Mouse (Mus musculus) limb, embryonic 12.5 days (tissue): ENCODE results near the gene Vps52. TPM values are rescaled to one million over a fixed set of nuclear protein-coding genes. Genes with fewer than 3 reads are reported as not detected.
"Not testable (repeated sequence)": the region's sequence is repeated elsewhere in the genome, so short reads cannot be mapped to it uniquely, and the experiment has no call there.

Source experiments
- ATAC-seq: fragments of 200-750 bp; cut with Nextera tagmentation; 2 replicates; pipeline ENCODE4 v1.8.0; 2017; ENCODE audit warnings: low read depth, moderate TSS enrichment; ENCODE audit not compliant: insufficient number of reproducible peaks, insufficient read depth, low FRiP score, low TSS enrichment
- H3K27ac ChIP-seq: fragments of 300-500 bp; sonication (generic); 2 replicates; pipeline ENCODE4 v1.5.1; 2016; ENCODE audit warnings: mild to moderate bottlenecking, moderate library complexity
- H3K27me3 ChIP-seq: fragments of 300-500 bp; sonication (generic); 2 replicates; pipeline ENCODE4 v1.6.1; 2016; ENCODE audit warnings: mild to moderate bottlenecking, moderate library complexity
- H3K36me3 ChIP-seq: fragments of 300-500 bp; sonication (generic); 2 replicates; pipeline ENCODE4 v1.6.1; 2016; ENCODE audit warnings: mild to moderate bottlenecking, moderate library complexity
- H3K4me1 ChIP-seq: fragments of 300-500 bp; sonication (generic); replicated peaks from 2 replicates; pipeline ENCODE4 v1.6.1; 2016
- H3K4me2 ChIP-seq: fragments of 300-500 bp; sonication (generic); 2 replicates; pipeline ENCODE4 v1.6.1; 2016; ENCODE audit warnings: mild to moderate bottlenecking, moderate library complexity
- H3K4me3 ChIP-seq: fragments of 300-500 bp; sonication (generic); replicated peaks from 2 replicates; pipeline ENCODE4 v1.5.1; 2016; ENCODE audit warnings: mild to moderate bottlenecking
- H3K9ac ChIP-seq: fragments of 300-500 bp; sonication (generic); replicated peaks from 2 replicates; pipeline ENCODE4 v1.6.1; 2016; ENCODE audit warnings: mild to moderate bottlenecking, moderate library complexity
- H3K9me3 ChIP-seq: fragments of 300-500 bp; sonication (generic); 2 replicates; pipeline ENCODE4 v1.6.1; 2016; ENCODE audit warnings: mild to moderate bottlenecking, moderate library complexity
- WGBS: fragments of 180-500 bp; shearing (Covaris S2); methylation state at CpG from one replicate; pipeline ENCODE4 v1.1.7; 2016; 5-methylcytosine and 5-hydroxymethylcytosine counted together
- polyA plus RNA-seq: library from polyadenylated mRNA; unstranded; fragments of >200 nt; fragmentation: Nextera tagmentation; extraction: Ambion mirVana; gene quantifications from 2 replicates; pipeline ENCODE4 v1.2.1, GENCODE M21; 2016

The Vps52 gene
- polyA plus RNA-seq, 1 experiment from 2014 or later, result 53.3 TPM

- H3K27ac ChIP-seq, H3K36me3 ChIP-seq, ATAC-seq, H3K9me3 ChIP-seq, H3K4me2 ChIP-seq, H3K4me3 ChIP-seq, H3K4me1 ChIP-seq, H3K9ac ChIP-seq: not testable (repeated sequence)
- H3K27me3 ChIP-seq, result peaks cover 69% of the 10 kb centered on the region
- 51% methylated on average over 5 of the region's 5 CpGs for WGBS
Observed at GRCm38 (mm10) chr17:33998697-33999096, 43.1 kb downstream of the Vps52 start.

- Histone ChIP-seq H3K36me3 (no peaks in the 10 kb centered on the region), H3K4me1 (peaks cover 8% of the 10 kb centered on the region; the same call in 1 of the 2 replicates), H3K4me2 (peak overlapping the region; percentile 88), H3K27me3 (peaks cover 72% of the 10 kb centered on the region), H3K27ac (no peak overlapping the region), H3K4me3 (peak overlapping the region; percentile 50), H3K9me3 (no peaks in the 10 kb centered on the region), H3K9ac (peak overlapping the region; percentile 60)
- no peak for ATAC-seq
- 2% methylated on average over 75 of the region's 87 CpGs for WGBS
Observed at GRCm38 (mm10) chr17:33999341-34000149, 43.9 kb downstream of the Vps52 start.

GRCm38 (mm10) chr17:34000150-34000537 is 44.5 kb downstream of the Vps52 start, which contains the start of gene H2-K1:
Gene H2-K1, minus strand, starts transcription at chr17:34000347.
- H3K9ac ChIP-seq, result peak within 1 kb of the TSS; percentile 60
- H3K4me2 ChIP-seq, result peak within 1 kb of the TSS; percentile 88
- peaks cover 72% of the 10 kb centered on the region for H3K27me3 ChIP-seq
- H3K9me3 ChIP-seq, result no peaks in the 10 kb centered on the region
- ATAC-seq, result peak; percentile 47; the same call in 1 of the 2 replicates
- peaks cover 8% of the 10 kb centered on the region; the same call in 1 of the 2 replicates for H3K4me1 ChIP-seq
- no peaks in the 10 kb centered on the region for H3K36me3 ChIP-seq
- H3K27ac ChIP-seq, result no peak within 1 kb of the TSS
- peak within 1 kb of the TSS; percentile 50 for H3K4me3 ChIP-seq
- WGBS, result under 1% methylated on average over 30 of the region's 30 CpGs

GRCm38 (mm10) chr17:34000796-34001195 is 45.2 kb downstream of the Vps52 start:
- H3K9me3 ChIP-seq, H3K27ac ChIP-seq, H3K36me3 ChIP-seq, ATAC-seq, H3K9ac ChIP-seq, H3K4me1 ChIP-seq, H3K4me2 ChIP-seq: not testable (repeated sequence)
- Histone ChIP-seq H3K4me3 (0 out of 2 replicates have a peak overlapping the region, but pooled peaks have one; percentile 50), H3K27me3 (peaks cover 71% of the 10 kb centered on the region)
- WGBS, result 54% methylated on average over 2 of the region's 2 CpGs

- no peaks in the 10 kb centered on the region for H3K36me3 ChIP-seq
- no peak overlapping the region for H3K4me3 ChIP-seq
- 7% methylated on average over 5 of the region's 5 CpGs for WGBS
- H3K9ac ChIP-seq, result no peak overlapping the region
- no peaks in the 10 kb centered on the region for H3K9me3 ChIP-seq
- peaks cover 52% of the 10 kb centered on the region for H3K27me3 ChIP-seq
- no peak overlapping the region for H3K4me2 ChIP-seq
- H3K4me1 ChIP-seq, result peaks cover 8% of the 10 kb centered on the region; the same call in 1 of the 2 replicates
- ATAC-seq, result no peak
- H3K27ac ChIP-seq, result no peak overlapping the region
Observed at GRCm38 (mm10) chr17:34003426-34003825, 47.8 kb downstream of the Vps52 start.

GRCm38 (mm10) chr17:34006570-34006969 is 51.0 kb downstream of the Vps52 start:
- no peak overlapping the region for H3K27ac ChIP-seq
- no peak for ATAC-seq
- H3K36me3 ChIP-seq, result no peaks in the 10 kb centered on the region
- H3K4me3 ChIP-seq, result no peak overlapping the region
- peaks cover 21% of the 10 kb centered on the region for H3K27me3 ChIP-seq
- H3K9ac ChIP-seq, result no peak overlapping the region
- WGBS, result 35% methylated on average over 2 of the region's 2 CpGs
- H3K4me2 ChIP-seq, result no peak overlapping the region
- H3K4me1 ChIP-seq, result no peaks in the 10 kb centered on the region
- no peaks in the 10 kb centered on the region for H3K9me3 ChIP-seq

GRCm38 (mm10) chr17:34010156-34010555 is 54.5 kb downstream of the Vps52 start:
- ATAC-seq, result no peak
- 0 out of 2 replicates have a peak, but pooled peaks cover 5% of the 10 kb centered on the region for H3K27me3 ChIP-seq
- 0 out of 2 replicates have a peak, but pooled peaks cover 2% of the 10 kb centered on the region for H3K9me3 ChIP-seq
- H3K4me2 ChIP-seq, result no peak overlapping the region
- no peaks in the 10 kb centered on the region for H3K36me3 ChIP-seq
- H3K4me1 ChIP-seq, result no peaks in the 10 kb centered on the region
- H3K4me3 ChIP-seq, result no peak overlapping the region
- H3K27ac ChIP-seq, result no peak overlapping the region
- 69% methylated on average over 5 of the region's 5 CpGs for WGBS
- no peak overlapping the region for H3K9ac ChIP-seq

- H3K27ac ChIP-seq, result no peak overlapping the region
- H3K4me1 ChIP-seq, result no peaks in the 10 kb centered on the region
- H3K9me3 ChIP-seq, result 0 out of 2 replicates have a peak, but pooled peaks cover 9% of the 10 kb centered on the region
- no peak overlapping the region for H3K4me3 ChIP-seq
- no peaks in the 10 kb centered on the region for H3K36me3 ChIP-seq
- 95% methylated on average over 8 of the region's 8 CpGs for WGBS
- H3K27me3 ChIP-seq, result no peaks in the 10 kb centered on the region
- no peak overlapping the region for H3K9ac ChIP-seq
- H3K4me2 ChIP-seq, result no peak overlapping the region
- no peak for ATAC-seq
Observed at GRCm38 (mm10) chr17:34013436-34013835, 57.8 kb downstream of the Vps52 start.

Other genes with a start within 250 kb of the Vps52 start
- 39.1 and 39.4 TPM in 2 replicates for gene March2, start 237.1 kb upstream of the Vps52 start, polyA plus RNA-seq
- 335 and 351 TPM in 2 replicates for gene Rab11b, start 195.3 kb upstream of the Vps52 start, polyA plus RNA-seq
- gene Angptl4, start 174.0 kb upstream of the Vps52 start, polyA plus RNA-seq, result 43.2 and 43.7 TPM in 2 replicates
- gene Kank3, start 145.3 kb upstream of the Vps52 start, polyA plus RNA-seq, result 28.1 and 28.7 TPM in 2 replicates
- gene Rps28, start 131.2 kb upstream of the Vps52 start, polyA plus RNA-seq, result 1,001 and 1,020 TPM in 2 replicates
- 458 and 462 TPM in 2 replicates for gene Ndufa7, start 131.2 kb upstream of the Vps52 start, polyA plus RNA-seq
- 66.4 and 73.9 TPM in 2 replicates for gene Cd320, start 112.7 kb upstream of the Vps52 start, polyA plus RNA-seq
- gene Gm7029, start 82.0 kb upstream of the Vps52 start, polyA plus RNA-seq, result not detected in 2 replicates
- gene Kifc1, start 65.2 kb upstream of the Vps52 start, polyA plus RNA-seq, result 6.6 and 7.6 TPM in 2 replicates
- gene Platr17, start 50.7 kb upstream of the Vps52 start, polyA plus RNA-seq, result 0.46 and 1.1 TPM in 2 replicates
- gene Daxx, start 46.4 kb upstream of the Vps52 start, polyA plus RNA-seq, result 66.2 and 79.3 TPM in 2 replicates
- gene Tapbp, start 39.9 kb upstream of the Vps52 start, polyA plus RNA-seq, result 21.5 and 23.5 TPM in 2 replicates
- 21.8 and 22.4 TPM in 2 replicates for gene Zbtb22, start 39.9 kb upstream of the Vps52 start, polyA plus RNA-seq
- gene Rgl2, start 26.3 kb upstream of the Vps52 start, polyA plus RNA-seq, result 61.3 and 64.2 TPM in 2 replicates
- 180 and 186 TPM in 2 replicates for gene Pfdn6, start 15.5 kb upstream of the Vps52 start, polyA plus RNA-seq
- 45.5 and 45.8 TPM in 2 replicates for gene Wdr46, start 15.2 kb upstream of the Vps52 start, polyA plus RNA-seq
- 5.0 and 6.8 TPM in 2 replicates for gene B3galt4, start 4.3 kb upstream of the Vps52 start, polyA plus RNA-seq
- gene Rps18, start 189 bp downstream of the Vps52 start, polyA plus RNA-seq, result 1,388 and 1,510 TPM in 2 replicates
- gene H2-K1, start 44.5 kb downstream of the Vps52 start, polyA plus RNA-seq, result 4.5 and 5.0 TPM in 2 replicates
- 21.6 and 25.3 TPM in 2 replicates for gene Ring1, start 68.9 kb downstream of the Vps52 start, polyA plus RNA-seq
- gene H2-Ke6, start 72.2 kb downstream of the Vps52 start, polyA plus RNA-seq, result 54.4 and 56.8 TPM in 2 replicates
- gene Slc39a7, start 75.9 kb downstream of the Vps52 start, polyA plus RNA-seq, result 179 and 191 TPM in 2 replicates
- gene Rxrb, start 76.0 kb downstream of the Vps52 start, polyA plus RNA-seq, result 64.3 and 64.4 TPM in 2 replicates
- 17.5 and 31.9 TPM in 2 replicates for gene Col11a2, start 83.6 kb downstream of the Vps52 start, polyA plus RNA-seq
- 0.71 and 0.86 TPM in 2 replicates for gene H2-Oa, start 136.5 kb downstream of the Vps52 start, polyA plus RNA-seq
- 11.1 and 13.2 TPM in 2 replicates for gene H2-DMa, start 163.7 kb downstream of the Vps52 start, polyA plus RNA-seq
- 129 and 134 TPM in 2 replicates for gene Brd2, start 166.8 kb downstream of the Vps52 start, polyA plus RNA-seq
- 0.30 and 0.32 TPM in 2 replicates for gene H2-DMb2, start 187.5 kb downstream of the Vps52 start, polyA plus RNA-seq
- gene H2-DMb1, start 197.3 kb downstream of the Vps52 start, polyA plus RNA-seq, result 1.2 and 1.3 TPM in 2 replicates
- 4.1 and 5.7 TPM in 2 replicates for gene Tap1, start 231.7 kb downstream of the Vps52 start, polyA plus RNA-seq
- gene Psmb9, start 232.0 kb downstream of the Vps52 start, polyA plus RNA-seq, result 2.4 and 2.5 TPM in 2 replicates
- gene Psmb8, start 241.9 kb downstream of the Vps52 start, polyA plus RNA-seq, result 2.1 and 3.1 TPM in 2 replicates
- 1.5 and 1.7 TPM in 2 replicates for gene Tap2, start 247.7 kb downstream of the Vps52 start, polyA plus RNA-seq